22 mouse cellular contexts compared by ENCODE assay signal in the genomic region with DNA sequence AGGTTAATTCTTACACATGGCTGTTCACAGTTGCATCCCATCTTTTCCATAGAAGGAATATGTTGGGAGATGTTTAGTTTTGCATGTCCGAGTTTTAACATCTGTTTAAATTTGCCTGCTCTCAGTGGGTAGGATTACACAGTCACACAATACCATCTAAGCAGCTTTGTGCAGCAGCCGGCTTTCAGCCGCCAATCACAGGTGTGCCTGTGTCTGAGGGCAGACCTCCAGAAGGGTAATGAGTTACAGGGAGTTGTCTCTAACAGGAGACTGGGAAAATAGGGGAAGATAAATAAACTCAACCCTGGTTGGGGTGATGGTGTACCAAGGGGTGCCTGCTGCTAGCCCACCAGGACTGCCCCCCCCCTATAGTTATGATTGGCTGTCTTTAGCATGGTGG. TPM values are rescaled to one million over a fixed set of nuclear protein-coding genes. Genes with fewer than 3 reads are reported as not detected.
"Had no signal": no experiment of that assay in that cellular context is flagged by ENCODE, and none has a peak within 500 bp of the region (broad histone marks: within the 10 kb centered on the region; RNA-seq: fewer than 3 reads in every experiment).

No protein-coding gene starts in this region.

- H3K4me3 ChIP-seq: limb, embryonic 12.5 days; limb, embryonic 15.5 days; midbrain, embryonic 12.5 days had no signal

- H3K27ac ChIP-seq: limb, embryonic 12.5 days; limb, embryonic 15.5 days; liver, embryonic 14.5 days; macrophage; midbrain, embryonic 12.5 days had no signal

- H3K36me3 ChIP-seq: limb, embryonic 12.5 days; limb, embryonic 15.5 days; midbrain, embryonic 12.5 days had no signal

- H3K9me3 ChIP-seq: limb, embryonic 12.5 days; limb, embryonic 15.5 days; midbrain, embryonic 12.5 days had no signal

- DNase-seq: kidney, adult 8-10 months; kidney, postnatal 36 days; left cerebral cortex, postnatal 4 days; liver, postnatal 0 days; lung, embryonic 14.5 days; thymus, adult 18-20 months; thymus, postnatal 36 days had no signal

- H3K9ac ChIP-seq: limb, embryonic 12.5 days; limb, embryonic 15.5 days; liver, embryonic 14.5 days; liver, postnatal 0 days; lung, embryonic 14.5 days; midbrain, embryonic 12.5 days had no signal

- H3K27me3 ChIP-seq: limb, embryonic 12.5 days; limb, embryonic 15.5 days; midbrain, embryonic 12.5 days had no signal

- ATAC-seq: liver, postnatal 0 days; lung, postnatal 0 days had no signal

- H3K4me2 ChIP-seq: limb, embryonic 12.5 days; limb, embryonic 15.5 days; liver, embryonic 11.5 days; lung, embryonic 14.5 days; midbrain, embryonic 12.5 days had no signal

RNA-seq across cellular contexts. Expression of a gene that starts 7.6 kb away (rescaled TPM):
- polyA plus RNA-seq: macrophage had no signal

RNA-seq across cellular contexts. Expression of a gene that starts 55.9 kb away (rescaled TPM):
- polyA plus RNA-seq: intestine, embryonic 14.5 days; limb, embryonic 12.5 days; limb, embryonic 15.5 days; liver, embryonic 11.5 days; liver, embryonic 14.5 days; liver, postnatal 0 days; lung, embryonic 14.5 days; lung, postnatal 0 days; macrophage; midbrain, embryonic 12.5 days; midbrain, postnatal 0 days; neural tube, embryonic 11.5 days; neural tube, embryonic 14.5 days; small intestine, adult 2 months; spleen, adult 2 months; testis, adult 2 months; urinary bladder, adult 2 months had no signal
